Mouse (Mus musculus): ENCODE data around the gene Ly6g6e. TPM values are rescaled to one million over a fixed set of nuclear protein-coding genes. Genes with fewer than 3 reads are reported as not detected.

Gene Ly6g6e
- polyA plus RNA-seq, 1 experiment: 27.5 TPM

GRCm38 (mm10) chr17:35044904-35045806 is 31.5 kb upstream of the Ly6g6e start:
- Histone ChIP-seq H3K27me3 (ENCODE audit: control insufficient read depth, insufficient read depth, low read length, poor library complexity, severe bottlenecking) (no peaks in the 10 kb centered on the region), H3K9ac (ENCODE audit: low read depth, poor library complexity, severe bottlenecking) (peak overlapping the region; percentile 88), H3K27ac (ENCODE audit: insufficient read depth, low read length) (no peak overlapping the region), H3K4me1 (ENCODE audit: control insufficient read depth, insufficient read depth, low read length) (peaks cover 3% of the 10 kb centered on the region), H3K36me3 (ENCODE audit: control insufficient read depth, insufficient read depth, low read length, poor library complexity, severe bottlenecking) (no peaks in the 10 kb centered on the region), H3K4me3 (ENCODE audit: low read depth, low read length) (no peak overlapping the region), H3K9me3 (replicated peaks; ENCODE audit: control insufficient read depth, insufficient read depth, low read length, poor library complexity, severe bottlenecking) (no peaks in the 10 kb centered on the region)
- no peak for TF ChIP-seq POLR2A (IDR thresholded peaks at IDR 0.05; ENCODE audit: insufficient read depth, low read length)
- no peak for TF ChIP-seq CTCF (IDR thresholded peaks at IDR 0.05; ENCODE audit: low read depth, low read length)
- TF ChIP-seq EP300 (IDR thresholded peaks at IDR 0.05; ENCODE audit: insufficient read depth, low read depth, low read length): no peak

- H3K4me1 ChIP-seq (ENCODE audit: control insufficient read depth, insufficient read depth, low read length): peaks cover 3% of the 10 kb centered on the region
- TF ChIP-seq EP300 (IDR thresholded peaks at IDR 0.05; ENCODE audit: insufficient read depth, low read depth, low read length) (no peak), CTCF (IDR thresholded peaks at IDR 0.05; ENCODE audit: low read depth, low read length) (no peak), POLR2A (IDR thresholded peaks at IDR 0.05; ENCODE audit: insufficient read depth, low read length) (no peak)
- no peaks in the 10 kb centered on the region for H3K27me3 ChIP-seq (ENCODE audit: control insufficient read depth, insufficient read depth, low read length, poor library complexity, severe bottlenecking)
These were observed 30.7 kb upstream of the Ly6g6e start for GRCm38 (mm10) chr17:35045807-35046680.

GRCm38 (mm10) chr17:35046681-35047455 is 29.8 kb upstream of the Ly6g6e start, which contains the start of gene Msh5:
TSS of gene Msh5 (minus strand) at chr17:35046745.
- peaks cover 3% of the 10 kb centered on the region for H3K4me1 ChIP-seq (ENCODE audit: control insufficient read depth, insufficient read depth, low read length)
- TF ChIP-seq EP300 (IDR thresholded peaks at IDR 0.05; ENCODE audit: insufficient read depth, low read depth, low read length) (0 out of 2 replicates have a peak, but pooled peaks have one; percentile 7), POLR2A (IDR thresholded peaks at IDR 0.05; ENCODE audit: insufficient read depth, low read length) (no peak)
- H3K27ac ChIP-seq (ENCODE audit: insufficient read depth, low read length): no peak within 1 kb of the TSS
- H3K36me3 ChIP-seq (ENCODE audit: control insufficient read depth, insufficient read depth, low read length, poor library complexity, severe bottlenecking): no peaks in the 10 kb centered on the region
- no peaks in the 10 kb centered on the region for H3K27me3 ChIP-seq (ENCODE audit: control insufficient read depth, insufficient read depth, low read length, poor library complexity, severe bottlenecking)
- H3K4me3 ChIP-seq (ENCODE audit: low read depth, low read length): peak within 1 kb of the TSS; percentile 67
- H3K9ac ChIP-seq (ENCODE audit: low read depth, poor library complexity, severe bottlenecking): peak within 1 kb of the TSS; percentile 88
- H3K9me3 ChIP-seq (replicated peaks; ENCODE audit: control insufficient read depth, insufficient read depth, low read length, poor library complexity, severe bottlenecking): no peaks in the 10 kb centered on the region

More at GRCm38 (mm10) chr17:35045807-35046680, 30.7 kb upstream of the Ly6g6e start:
- Histone ChIP-seq H3K27ac (ENCODE audit: insufficient read depth, low read length) (no peak overlapping the region), H3K36me3 (ENCODE audit: control insufficient read depth, insufficient read depth, low read length, poor library complexity, severe bottlenecking) (no peaks in the 10 kb centered on the region), H3K9ac (ENCODE audit: low read depth, poor library complexity, severe bottlenecking) (peak overlapping the region; percentile 88), H3K4me3 (ENCODE audit: low read depth, low read length) (peak overlapping the region; percentile 67), H3K9me3 (replicated peaks; ENCODE audit: control insufficient read depth, insufficient read depth, low read length, poor library complexity, severe bottlenecking) (no peaks in the 10 kb centered on the region)

GRCm38 (mm10) chr17:35047688-35048087 is 29.0 kb upstream of the Ly6g6e start:
- Histone ChIP-seq H3K27me3 (ENCODE audit: control insufficient read depth, insufficient read depth, low read length, poor library complexity, severe bottlenecking) (no peaks in the 10 kb centered on the region), H3K36me3 (ENCODE audit: control insufficient read depth, insufficient read depth, low read length, poor library complexity, severe bottlenecking) (no peaks in the 10 kb centered on the region), H3K27ac (ENCODE audit: insufficient read depth, low read length) (no peak overlapping the region), H3K9me3 (replicated peaks; ENCODE audit: control insufficient read depth, insufficient read depth, low read length, poor library complexity, severe bottlenecking) (no peaks in the 10 kb centered on the region), H3K4me1 (ENCODE audit: control insufficient read depth, insufficient read depth, low read length) (peaks cover 7% of the 10 kb centered on the region), H3K9ac (ENCODE audit: low read depth, poor library complexity, severe bottlenecking) (no peak overlapping the region), H3K4me3 (ENCODE audit: low read depth, low read length) (no peak overlapping the region)
- TF ChIP-seq EP300 (IDR thresholded peaks at IDR 0.05; ENCODE audit: insufficient read depth, low read depth, low read length): no peak
- no peak for TF ChIP-seq CTCF (IDR thresholded peaks at IDR 0.05; ENCODE audit: low read depth, low read length)
- TF ChIP-seq POLR2A (IDR thresholded peaks at IDR 0.05; ENCODE audit: insufficient read depth, low read length): no peak

GRCm38 (mm10) chr17:35048149-35048931 is 28.4 kb upstream of the Ly6g6e start:
- Histone ChIP-seq H3K9me3 (replicated peaks; ENCODE audit: control insufficient read depth, insufficient read depth, low read length, poor library complexity, severe bottlenecking) (no peaks in the 10 kb centered on the region), H3K36me3 (ENCODE audit: control insufficient read depth, insufficient read depth, low read length, poor library complexity, severe bottlenecking) (peaks cover 5% of the 10 kb centered on the region), H3K4me3 (ENCODE audit: low read depth, low read length) (no peak overlapping the region), H3K27ac (ENCODE audit: insufficient read depth, low read length) (no peak overlapping the region), H3K4me1 (ENCODE audit: control insufficient read depth, insufficient read depth, low read length) (peaks cover 9% of the 10 kb centered on the region), H3K9ac (ENCODE audit: low read depth, poor library complexity, severe bottlenecking) (no peak overlapping the region), H3K27me3 (ENCODE audit: control insufficient read depth, insufficient read depth, low read length, poor library complexity, severe bottlenecking) (no peaks in the 10 kb centered on the region)
- TF ChIP-seq EP300 (IDR thresholded peaks at IDR 0.05; ENCODE audit: insufficient read depth, low read depth, low read length) (no peak), CTCF (IDR thresholded peaks at IDR 0.05; ENCODE audit: low read depth, low read length) (no peak), POLR2A (IDR thresholded peaks at IDR 0.05; ENCODE audit: insufficient read depth, low read length) (no peak)
